Mouse (Mus musculus): ENCODE results near the gene Rps19. TPM values are rescaled to one million over a fixed set of nuclear protein-coding genes. Genes with fewer than 3 reads are reported as not detected.
"Not testable (repeated sequence)": the region's sequence is repeated elsewhere in the genome, so short reads cannot be mapped to it uniquely, and the experiment has no call there.

Gene Rps19
- 319 and 386 TPM in 2 replicates for polyA plus RNA-seq (2012; rRNA removed)

DNA sequence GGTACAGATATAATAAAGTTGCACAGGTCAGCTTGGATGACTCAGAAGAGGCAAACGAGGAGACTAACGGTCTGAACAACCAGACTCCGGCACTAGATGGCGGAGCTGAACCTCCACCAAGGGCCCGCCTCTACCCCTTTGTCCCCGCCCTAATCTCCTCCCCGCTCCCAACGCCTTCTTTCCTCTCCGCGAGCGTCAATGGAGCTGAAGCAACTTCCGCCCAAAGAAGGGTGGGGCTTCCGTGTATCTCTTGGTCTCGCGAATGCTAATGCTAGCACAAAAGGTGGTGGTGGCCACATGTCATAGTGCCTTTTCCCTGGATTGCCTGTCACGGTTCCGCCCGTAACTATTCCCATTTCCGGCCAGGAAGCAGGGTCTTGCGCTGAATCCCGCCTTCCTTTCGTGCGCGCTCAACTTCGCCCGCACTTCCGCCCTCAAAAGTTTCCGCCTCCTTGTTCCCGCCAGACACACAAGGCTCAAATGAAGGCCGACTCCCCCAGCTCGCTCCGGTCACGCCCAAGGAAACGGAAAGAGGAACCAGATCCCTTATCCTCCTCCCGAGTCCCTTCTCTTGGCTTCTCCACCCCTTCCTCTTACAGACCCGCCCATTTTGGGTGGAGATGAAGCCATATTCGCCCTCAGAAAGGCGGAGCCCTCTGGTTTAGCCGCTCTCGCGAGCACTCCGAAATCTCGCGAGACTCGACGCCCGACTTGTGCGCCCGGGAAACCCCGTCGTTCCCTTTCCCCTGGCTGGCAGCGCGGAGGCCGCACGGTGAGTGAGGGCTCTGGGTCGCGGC lies at the start of gene Rps19:
Gene Rps19, plus strand, starts transcription at position 476 of the 797 bp plus-strand sequence.
- peak; percentile 98 for DNase-seq (ENCODE audit: extremely low spot score in 1 of 2, low spot score in 1 of 2)

- DNase-seq (ENCODE audit: extremely low spot score in 1 of 2, low spot score in 1 of 2), result not testable (repeated sequence)
Observed at GRCm38 (mm10) chr7:24838732-24839409, 45.3 kb upstream of the Rps19 start.

GRCm38 (mm10) chr7:24839410-24839808 lies 44.8 kb upstream of the Rps19 start:
- no peak for DNase-seq (ENCODE audit: extremely low spot score in 1 of 2, low spot score in 1 of 2)

- DNase-seq (ENCODE audit: extremely low spot score in 1 of 2, low spot score in 1 of 2), result no peak
Observed at GRCm38 (mm10) chr7:24840331-24840730, 43.8 kb upstream of the Rps19 start.

GRCm38 (mm10) chr7:24841009-24841408 lies 43.2 kb upstream of the Rps19 start:
- no peak for DNase-seq (ENCODE audit: extremely low spot score in 1 of 2, low spot score in 1 of 2)

DNA sequence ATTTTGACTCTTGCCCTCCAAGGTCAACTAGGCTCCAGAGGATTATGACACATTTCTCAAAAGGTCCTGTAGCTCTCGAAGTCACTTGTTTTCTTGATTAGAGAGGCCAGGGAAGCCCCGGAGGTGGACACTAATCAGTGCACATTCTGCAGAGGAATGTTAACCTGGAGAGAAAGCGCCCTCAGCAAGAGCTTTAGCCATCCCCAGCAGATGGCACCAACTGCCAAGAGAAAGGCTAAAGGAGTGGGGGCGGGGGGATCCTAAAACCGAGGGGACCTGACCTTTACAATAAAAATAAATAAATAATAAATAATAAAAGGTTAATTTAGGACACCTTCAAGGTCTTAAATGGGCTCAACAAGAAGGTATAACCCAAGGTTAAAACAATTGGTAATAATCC lies 40.0 kb upstream of the Rps19 start:
- no peak for DNase-seq (ENCODE audit: extremely low spot score in 1 of 2, low spot score in 1 of 2)

GRCm38 (mm10) chr7:24845181-24845580 lies 39.0 kb upstream of the Rps19 start:
- no peak for DNase-seq (ENCODE audit: extremely low spot score in 1 of 2, low spot score in 1 of 2)

DNA sequence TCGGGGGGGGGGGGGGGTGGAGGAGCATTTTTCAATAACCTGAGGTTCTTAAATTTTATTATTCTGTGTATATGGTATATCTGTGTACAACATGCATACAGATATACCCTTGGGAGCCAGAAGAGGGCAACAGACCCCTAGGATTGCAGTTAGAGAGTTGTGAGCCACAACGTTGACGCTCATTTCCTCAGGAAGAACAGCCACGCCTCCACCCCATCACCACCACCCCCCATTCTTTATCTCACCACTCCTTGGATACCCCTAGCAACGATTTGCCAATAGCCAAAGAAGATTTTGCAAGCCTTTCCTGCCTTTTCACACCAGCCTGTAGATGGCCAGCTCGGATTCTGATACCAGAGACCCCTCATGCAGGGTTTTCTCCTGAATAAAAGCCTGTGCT lies 38.5 kb upstream of the Rps19 start:
- no peak for DNase-seq (ENCODE audit: extremely low spot score in 1 of 2, low spot score in 1 of 2)

- DNase-seq (ENCODE audit: extremely low spot score in 1 of 2, low spot score in 1 of 2), result not testable (repeated sequence)
Observed at GRCm38 (mm10) chr7:24846576-24846975, 37.6 kb upstream of the Rps19 start.

DNA sequence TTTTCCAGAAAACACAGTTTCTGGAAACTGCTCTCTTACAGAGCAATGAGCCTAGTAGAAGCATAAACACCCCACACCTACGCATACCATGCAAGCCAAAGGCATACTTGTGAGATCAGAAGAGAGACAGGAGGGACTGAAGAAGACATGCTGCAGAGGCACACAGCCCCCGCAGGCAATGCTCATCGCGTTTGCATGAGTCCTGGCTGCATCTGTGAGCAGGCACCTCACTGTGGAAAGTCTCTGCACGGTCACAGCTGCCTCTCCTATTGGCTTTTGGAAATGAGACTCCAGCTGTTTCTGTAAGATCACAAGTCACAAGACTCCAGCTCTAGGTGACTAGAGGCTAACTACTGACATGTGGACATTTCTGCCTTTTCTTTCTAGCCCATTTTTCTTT lies 34.0 kb upstream of the Rps19 start:
- peak; percentile 74 to 79 for DNase-seq (ENCODE audit: extremely low spot score in 1 of 2, low spot score in 1 of 2)

- DNase-seq (ENCODE audit: extremely low spot score in 1 of 2, low spot score in 1 of 2), result peak in 1 of 2 experiments; percentile 10
Observed at GRCm38 (mm10) chr7:24850899-24851303, 33.3 kb upstream of the Rps19 start.

DNA sequence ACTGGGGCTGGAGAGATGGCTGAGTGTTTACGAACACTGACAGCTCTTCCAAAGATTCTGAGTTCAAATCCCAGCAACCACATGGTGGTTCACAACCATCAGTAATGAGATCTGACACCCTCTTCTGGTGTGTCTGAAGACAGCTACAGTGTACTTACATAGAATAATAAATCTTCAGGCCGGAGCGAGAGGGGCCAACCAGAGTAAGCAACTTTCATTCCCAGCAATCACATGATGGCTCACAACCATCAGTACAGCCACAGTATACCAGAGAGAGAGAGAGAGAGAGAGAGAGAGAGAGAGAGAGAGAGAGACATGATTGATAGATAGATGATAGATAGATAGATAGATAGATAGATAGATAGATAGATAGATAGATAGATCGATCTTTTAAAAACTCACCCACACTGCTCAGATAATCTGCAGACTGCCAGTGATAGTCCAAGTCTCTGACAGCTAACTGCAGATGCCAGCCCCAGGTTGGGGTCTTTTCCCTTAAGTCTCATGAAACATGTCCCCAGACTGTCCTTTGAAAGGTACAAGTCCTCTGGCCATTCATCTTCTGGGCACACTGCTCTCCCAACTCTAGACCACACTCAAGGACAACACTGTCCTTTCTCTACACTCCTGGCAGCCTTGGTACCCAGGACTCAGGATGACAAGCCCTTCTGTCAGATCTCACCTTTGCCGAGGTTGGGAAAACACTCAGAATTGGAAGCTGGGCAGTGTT lies 32.4 kb upstream of the Rps19 start:
- no peak for DNase-seq (ENCODE audit: extremely low spot score in 1 of 2, low spot score in 1 of 2)

DNA sequence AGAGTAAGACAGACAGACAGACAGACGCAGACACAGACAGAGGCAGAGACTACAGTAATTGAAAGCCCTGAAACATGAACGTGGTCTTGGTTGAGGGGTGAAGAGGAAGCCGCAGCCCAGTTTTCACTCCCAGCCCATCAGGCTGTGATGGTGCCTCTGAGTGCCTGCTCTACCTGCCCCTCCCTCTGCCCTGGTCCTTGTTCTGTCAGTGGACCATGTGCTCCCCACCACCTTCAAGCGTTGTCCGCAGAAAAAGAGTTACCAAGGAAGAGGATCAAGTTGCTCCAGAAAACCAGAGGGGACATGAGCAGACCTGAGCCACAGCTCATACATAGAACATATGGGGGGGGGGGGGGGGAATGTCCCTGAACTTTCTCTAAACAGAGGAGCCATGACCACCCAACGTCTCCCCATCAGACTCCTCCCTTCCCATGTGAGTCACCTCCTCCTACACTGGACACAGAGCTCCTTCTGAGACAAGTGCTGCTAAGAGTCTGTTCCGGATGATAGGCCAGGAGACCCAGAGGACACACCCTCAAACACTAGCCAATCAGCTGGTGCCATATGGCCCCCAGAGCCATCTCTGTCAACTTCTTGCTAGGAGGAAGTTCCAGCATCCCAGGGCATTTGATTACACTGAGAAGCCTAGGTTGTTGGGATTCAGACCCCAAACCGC lies 31.5 kb upstream of the Rps19 start:
- no peak for DNase-seq (ENCODE audit: extremely low spot score in 1 of 2, low spot score in 1 of 2)

- DNase-seq (ENCODE audit: extremely low spot score in 1 of 2, low spot score in 1 of 2), result no peak
Observed at GRCm38 (mm10) chr7:24853233-24853563, 31.0 kb upstream of the Rps19 start.

- DNase-seq (ENCODE audit: extremely low spot score in 1 of 2, low spot score in 1 of 2), result no peak
Observed at GRCm38 (mm10) chr7:24853695-24854094, 30.5 kb upstream of the Rps19 start.

DNA sequence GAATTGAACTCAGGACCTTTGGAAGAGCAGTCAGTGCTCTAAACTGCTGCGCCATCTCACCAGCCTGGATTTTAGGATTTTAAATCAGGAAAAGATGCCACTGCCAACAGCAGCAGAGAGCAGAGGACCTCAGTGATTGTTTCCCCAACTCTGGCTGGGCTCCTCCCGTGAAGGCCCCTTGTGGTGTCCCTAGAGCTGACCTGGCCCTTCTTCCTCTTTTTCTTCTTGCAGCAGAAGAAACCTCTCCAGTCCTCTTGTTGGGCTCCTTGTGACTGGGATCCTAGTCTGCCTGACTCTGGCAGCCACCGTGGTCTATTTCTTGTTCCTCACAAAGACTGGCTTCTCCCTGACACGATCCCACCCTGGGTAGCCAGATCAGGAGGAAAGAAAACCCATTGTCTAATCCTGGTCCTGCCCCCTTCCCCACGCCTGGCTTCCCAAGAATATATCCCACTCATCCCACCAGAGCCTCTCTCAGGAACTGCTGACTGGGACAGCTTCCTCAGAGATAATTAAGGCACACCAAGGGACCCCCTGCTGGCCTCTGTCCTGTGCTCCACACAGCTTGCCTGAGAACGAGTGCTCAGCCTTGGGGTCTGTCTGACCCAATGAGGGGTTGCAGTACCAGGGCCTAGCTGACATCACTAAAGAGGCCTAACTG lies 27.6 kb upstream of the Rps19 start:
- no peak for DNase-seq (ENCODE audit: extremely low spot score in 1 of 2, low spot score in 1 of 2)

GRCm38 (mm10) chr7:24859234-24859633 lies 24.9 kb upstream of the Rps19 start:
- DNase-seq (ENCODE audit: extremely low spot score in 1 of 2, low spot score in 1 of 2), result no peak

GRCm38 (mm10) chr7:24861913-24862312 lies 22.3 kb upstream of the Rps19 start, which contains the start of gene Gm9844:
TSS of gene Gm9844 (plus strand) at chr7:24862213.
- no peak for DNase-seq (ENCODE audit: extremely low spot score in 1 of 2, low spot score in 1 of 2)

DNA sequence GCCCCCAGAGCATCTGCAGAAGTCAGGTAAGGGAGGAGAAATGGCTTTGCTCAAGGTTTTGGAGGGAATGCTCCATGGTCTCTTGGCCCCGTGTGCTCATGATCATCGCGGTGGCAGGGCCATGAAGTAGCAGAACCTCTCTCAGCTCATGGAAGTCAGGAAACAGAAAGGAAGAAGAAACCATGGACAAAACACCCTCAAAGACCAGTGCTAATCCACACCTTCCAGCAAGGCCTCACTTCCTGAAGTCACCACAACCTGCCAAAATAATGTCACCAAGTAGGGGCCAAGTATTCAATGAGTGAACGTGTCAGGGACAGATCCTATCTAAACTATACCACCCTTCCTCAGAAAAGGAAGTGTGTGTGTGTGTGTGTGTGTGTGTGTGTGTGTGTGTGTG lies 21.3 kb upstream of the Rps19 start:
- DNase-seq (ENCODE audit: extremely low spot score in 1 of 2, low spot score in 1 of 2), result no peak

DNA sequence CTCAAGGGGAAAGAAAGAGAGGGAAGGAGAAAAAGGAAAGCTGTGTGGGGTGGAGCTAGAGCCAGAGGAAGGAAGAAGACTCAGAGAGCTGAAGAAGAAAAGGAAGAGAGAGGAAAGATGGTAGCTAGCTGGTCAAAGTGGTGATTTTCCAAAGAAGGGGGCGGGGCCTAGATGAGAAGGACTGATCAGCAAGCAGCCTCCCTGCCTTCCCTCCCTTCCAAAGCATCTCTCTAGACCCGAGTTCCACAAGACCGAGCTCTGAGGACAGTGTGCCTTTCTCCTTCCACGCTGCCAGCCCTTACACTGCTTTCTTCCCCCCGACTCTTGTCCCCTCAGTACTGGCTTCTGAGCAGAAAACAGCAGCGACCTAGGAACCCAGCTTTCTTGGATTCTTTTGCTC lies 20.0 kb upstream of the Rps19 start:
- no peak for DNase-seq (ENCODE audit: extremely low spot score in 1 of 2, low spot score in 1 of 2)

Data from frontal cortex, adult 2 months (tissue).